Mouse (Mus musculus): ENCODE measurements around the gene Lcmt2. TPM values are rescaled to one million over a fixed set of nuclear protein-coding genes. Genes with fewer than 3 reads are reported as not detected.

Gene Lcmt2
- 4.1 and 7.0 TPM in 2 replicates for total RNA-seq (2023)

GRCm38 (mm10) chr2:121140018-121140882 is at the start of gene Lcmt2, which contains the start of gene Adal:
TSS of gene Lcmt2 (minus strand) at chr2:121140653.
TSS of gene Adal (plus strand) at chr2:121140428.

GRCm38 (mm10) chr2:121170980-121171742 is 30.7 kb upstream of the Lcmt2 start, which contains the start of gene Zscan29:
TSS of gene Zscan29 (minus strand) at chr2:121171125.

DNA sequence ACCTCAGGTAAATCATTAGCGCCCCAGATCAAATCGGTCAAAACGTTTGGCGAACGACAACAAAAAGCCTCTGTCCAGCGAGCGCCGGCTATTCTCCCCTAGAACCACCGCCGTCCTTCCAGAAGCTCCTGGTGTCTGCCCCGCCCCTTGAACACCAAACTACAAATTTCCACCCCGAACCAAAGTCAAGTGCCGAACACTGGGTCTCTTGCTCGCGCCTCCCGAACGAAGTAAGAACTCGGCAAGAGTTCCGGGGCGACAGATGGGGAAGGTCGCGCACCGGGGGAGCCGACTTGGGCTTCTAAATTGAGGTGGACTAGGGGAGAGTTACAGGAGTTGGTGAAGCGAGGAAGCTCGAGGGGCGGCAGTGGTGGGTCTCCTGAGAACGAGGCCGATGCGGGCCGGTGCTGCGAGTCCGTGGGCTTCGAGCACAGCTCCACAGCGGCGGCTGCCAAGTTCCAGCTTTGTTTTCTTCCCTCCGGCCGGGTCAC is 30.1 kb upstream of the Lcmt2 start, which contains the start of gene Tubgcp4:
TSS of gene Tubgcp4 (plus strand) at position 174 of the 491 bp plus-strand sequence.

DNA sequence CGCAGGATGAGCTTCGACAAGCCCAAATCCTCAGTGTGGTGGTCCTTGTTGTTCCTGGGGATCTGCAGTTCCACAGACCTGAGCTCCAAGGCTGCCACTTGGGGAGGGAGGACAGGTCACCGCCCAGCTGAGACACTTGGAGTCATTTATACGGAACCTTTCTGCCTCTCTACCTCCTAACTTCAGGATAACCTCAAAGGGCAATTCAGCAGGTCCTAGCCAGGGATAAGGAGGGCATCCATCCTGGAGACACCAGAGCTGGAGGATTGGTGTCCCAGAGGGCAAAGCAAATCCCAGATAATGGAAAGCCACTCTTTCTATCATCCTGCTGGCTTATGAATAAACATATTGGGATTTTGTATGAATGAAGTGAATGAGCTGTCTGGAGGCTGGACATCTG is 30.8 kb downstream of the Lcmt2 start, which contains the start of gene Tgm7:
TSS of gene Tgm7 (minus strand) at position 101 of the 400 bp plus-strand sequence.

DNA sequence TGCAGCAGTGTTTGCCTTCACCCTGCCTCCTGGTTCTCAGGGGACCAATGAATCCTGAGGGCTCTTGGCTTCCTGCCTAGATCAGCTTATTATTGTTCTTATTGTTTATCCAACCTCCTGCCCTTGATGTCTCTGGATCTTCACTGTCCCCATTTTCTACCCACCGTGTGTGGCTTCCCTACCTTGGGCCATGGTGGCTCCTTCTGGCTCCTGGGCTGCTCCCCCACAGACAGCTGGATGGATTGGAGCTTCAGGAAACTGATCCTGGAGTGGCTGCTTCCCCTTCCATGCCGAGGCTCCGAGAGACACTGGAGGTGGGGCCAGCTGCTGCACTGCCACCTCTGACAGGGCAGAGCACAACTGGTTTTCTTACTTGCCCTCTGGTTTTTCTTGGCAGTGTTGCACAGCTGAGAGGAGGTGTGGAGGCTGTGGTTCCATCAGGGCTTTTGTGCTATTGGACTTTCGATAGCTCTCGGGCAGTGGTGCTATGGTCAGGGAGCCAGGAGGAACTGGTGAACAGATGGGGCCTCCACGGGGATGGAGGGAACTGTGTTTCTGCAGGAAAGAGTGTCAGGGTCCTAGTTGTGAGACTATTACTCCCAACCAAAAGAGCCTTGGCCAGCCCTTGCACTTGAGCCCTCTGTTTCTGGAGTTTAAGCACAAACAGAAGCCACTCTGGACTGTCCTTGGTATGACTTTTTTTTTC is 54.8 kb downstream of the Lcmt2 start, which contains the start of gene Tgm5:
TSS of gene Tgm5 (minus strand) at position 362 of the 706 bp plus-strand sequence.

Other genes with a start within 250 kb of the Lcmt2 start
- gene Ubr1, start 169.9 kb downstream of the Lcmt2 start, total RNA-seq (2023): 26.6 and 38.8 TPM in 2 replicates
- gene Tmem62, start 163.6 kb downstream of the Lcmt2 start, total RNA-seq (2023): 8.8 and 10.1 TPM in 2 replicates
- 70.8 and 83.1 TPM in 2 replicates for gene Ccndbp1, start 132.2 kb downstream of the Lcmt2 start, total RNA-seq (2023)
- gene Epb42, start 103.6 kb downstream of the Lcmt2 start, total RNA-seq (2023): 0.28 and 1.7 TPM in 2 replicates
- not detected in 2 replicates for gene Tgm5, start 54.8 kb downstream of the Lcmt2 start, total RNA-seq (2023)
- gene Tgm7, start 30.9 kb downstream of the Lcmt2 start, total RNA-seq (2023): not detected in 2 replicates
- 2.3 and 2.4 TPM in 2 replicates for gene Adal, start 225 bp downstream of the Lcmt2 start, total RNA-seq (2023)
- gene Tubgcp4, start 30.0 kb upstream of the Lcmt2 start, total RNA-seq (2023): 29.3 and 37.9 TPM in 2 replicates
- gene Zscan29, start 30.5 kb upstream of the Lcmt2 start, total RNA-seq (2023): 43.5 and 43.8 TPM in 2 replicates
- gene Trp53bp1, start 130.8 kb upstream of the Lcmt2 start, total RNA-seq (2023): 31.7 and 41.2 TPM in 2 replicates
- gene Map1a, start 148.9 kb upstream of the Lcmt2 start, total RNA-seq (2023): 0.06 and 0.11 TPM in 2 replicates
- 12.3 and 12.7 TPM in 2 replicates for gene Ppip5k1, start 214.7 kb upstream of the Lcmt2 start, total RNA-seq (2023)
- gene Ckmt1, start 217.1 kb upstream of the Lcmt2 start, total RNA-seq (2023): not detected in 2 replicates
- gene Strc, start 246.5 kb upstream of the Lcmt2 start, total RNA-seq (2023): 0.13 and 0.23 TPM in 2 replicates

All from neutrophil, adult 65 days (primary cell).